Mouse (Mus musculus) liver, embryonic 12.5 days (tissue): ENCODE results near the gene Kat6b. TPM values are rescaled to one million over a fixed set of nuclear protein-coding genes. Genes with fewer than 3 reads are reported as not detected.

Source experiments
- ATAC-seq: fragments of 200-750 bp; cut with Nextera tagmentation; 2 replicates; pipeline ENCODE4 v1.8.0; 2017; ENCODE audit warnings: moderate number of reproducible peaks, mild to moderate bottlenecking, moderate library complexity
- H3K27ac ChIP-seq: fragments of 300-500 bp; sonication (generic); 2 replicates; pipeline ENCODE4 v1.5.1; 2016; ENCODE audit warnings: mild to moderate bottlenecking
- H3K27me3 ChIP-seq: fragments of 300-500 bp; sonication (generic); replicated peaks from 2 replicates; pipeline ENCODE4 v1.6.1; 2016; ENCODE audit warnings: mild to moderate bottlenecking, moderate library complexity
- H3K36me3 ChIP-seq: fragments of 300-500 bp; sonication (generic); 2 replicates; pipeline ENCODE4 v1.6.1; 2016; ENCODE audit warnings: mild to moderate bottlenecking, moderate library complexity
- H3K4me1 ChIP-seq: fragments of 300-500 bp; sonication (generic); 2 replicates; pipeline ENCODE4 v1.6.1; 2016
- H3K4me2 ChIP-seq: fragments of 300-500 bp; sonication (generic); 2 replicates; pipeline ENCODE4 v1.6.1; 2016; ENCODE audit warnings: mild to moderate bottlenecking, moderate library complexity
- H3K4me3 ChIP-seq: fragments of 300-500 bp; sonication (generic); 2 replicates; pipeline ENCODE4 v1.5.1; 2016; ENCODE audit warnings: mild to moderate bottlenecking, moderate library complexity
- H3K9ac ChIP-seq: fragments of 300-500 bp; sonication (generic); 2 replicates; pipeline ENCODE4 v1.6.1; 2016; ENCODE audit warnings: mild to moderate bottlenecking, moderate library complexity
- H3K9me3 ChIP-seq: fragments of 300-500 bp; sonication (generic); replicated peaks from 2 replicates; pipeline ENCODE4 v1.6.1; 2016; ENCODE audit warnings: mild to moderate bottlenecking, moderate library complexity
- WGBS: fragments of 180-500 bp; shearing (Covaris S2); methylation state at CpG from one replicate; pipeline ENCODE4 v1.1.7; 2016; ENCODE audit not compliant: insufficient replicate concordance; 5-methylcytosine and 5-hydroxymethylcytosine counted together
- polyA plus RNA-seq: library from polyadenylated mRNA; unstranded; fragments of >200 nt; fragmentation: Nextera tagmentation; extraction: Ambion mirVana; gene quantifications from 2 replicates; pipeline ENCODE4 v1.2.1, GENCODE M21; 2016

The Kat6b gene
- polyA plus RNA-seq, 1 experiment from 2014 or later: 3.9 TPM

GRCm38 (mm10) chr14:21592152-21592551 is 110.9 kb downstream of the Kat6b start:
- Histone ChIP-seq H3K9me3 (no peaks in the 10 kb centered on the region; the same call in 1 of the 2 replicates), H3K4me2 (no peak overlapping the region), H3K9ac (no peak overlapping the region), H3K4me3 (no peak overlapping the region), H3K4me1 (peaks cover 17% of the 10 kb centered on the region), H3K27me3 (no peaks in the 10 kb centered on the region), H3K27ac (no peak overlapping the region), H3K36me3 (peaks cover 6% of the 10 kb centered on the region; the same call in 1 of the 2 replicates)
- 92% methylated on average over 1 of the region's 1 CpGs for WGBS
- no peak for ATAC-seq

GRCm38 (mm10) chr14:21592985-21593750 is 111.9 kb downstream of the Kat6b start:
- no peak overlapping the region for H3K27ac ChIP-seq
- H3K9me3 ChIP-seq: no peaks in the 10 kb centered on the region; the same call in 1 of the 2 replicates
- H3K4me1 ChIP-seq: peaks cover 10% of the 10 kb centered on the region
- peaks cover 6% of the 10 kb centered on the region; the same call in 1 of the 2 replicates for H3K36me3 ChIP-seq
- H3K27me3 ChIP-seq: no peaks in the 10 kb centered on the region
- no peak overlapping the region for H3K4me2 ChIP-seq
- H3K9ac ChIP-seq: no peak overlapping the region
- ATAC-seq: no peak
- WGBS: 75% methylated on average over 8 of the region's 8 CpGs
- H3K4me3 ChIP-seq: no peak overlapping the region

GRCm38 (mm10) chr14:21599446-21600173 is 118.4 kb downstream of the Kat6b start:
- Histone ChIP-seq H3K36me3 (peaks cover 3% of the 10 kb centered on the region; the same call in 1 of the 2 replicates), H3K9me3 (no peaks in the 10 kb centered on the region; the same call in 1 of the 2 replicates), H3K4me2 (no peak overlapping the region), H3K4me3 (no peak overlapping the region), H3K4me1 (peaks cover 54% of the 10 kb centered on the region), H3K9ac (no peak overlapping the region), H3K27me3 (no peaks in the 10 kb centered on the region), H3K27ac (no peak overlapping the region)
- WGBS: 55% methylated on average over 9 of the region's 9 CpGs
- ATAC-seq: no peak

DNA sequence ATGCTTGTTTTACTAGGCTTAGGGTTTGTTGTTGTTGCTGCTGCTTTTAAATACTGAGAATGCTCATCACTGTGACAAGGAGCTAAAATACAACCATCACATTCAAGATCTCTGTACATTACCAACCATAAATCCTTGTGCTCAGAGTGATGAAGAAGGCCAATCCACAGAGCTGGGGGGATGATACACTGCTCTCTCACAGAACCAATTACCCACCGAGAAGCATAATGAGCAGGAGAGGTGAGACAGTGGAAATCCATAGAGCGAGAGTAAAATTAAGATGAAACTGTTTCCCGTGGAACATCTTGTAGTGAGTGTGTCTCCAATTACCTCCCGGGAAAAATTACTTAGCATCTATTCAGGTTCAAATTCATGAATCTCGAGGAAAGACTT is 118.9 kb downstream of the Kat6b start:
- Histone ChIP-seq H3K4me3 (no peak overlapping the region), H3K9ac (no peak overlapping the region), H3K4me1 (peaks cover 54% of the 10 kb centered on the region), H3K27ac (peak overlapping the region; percentile 64; the same call in 1 of the 2 replicates), H3K4me2 (peak overlapping the region; percentile 48), H3K27me3 (no peaks in the 10 kb centered on the region), H3K36me3 (peaks cover 3% of the 10 kb centered on the region; the same call in 1 of the 2 replicates), H3K9me3 (no peaks in the 10 kb centered on the region; the same call in 1 of the 2 replicates)
- no peak for ATAC-seq
- 66% methylated on average over 5 of the region's 5 CpGs for WGBS

- H3K4me2 ChIP-seq: peak overlapping the region; percentile 48
- H3K4me1 ChIP-seq: peaks cover 54% of the 10 kb centered on the region
- no peaks in the 10 kb centered on the region for H3K27me3 ChIP-seq
- 48% methylated on average over 1 of the region's 1 CpGs for WGBS
- peaks cover 3% of the 10 kb centered on the region; the same call in 1 of the 2 replicates for H3K36me3 ChIP-seq
- H3K9ac ChIP-seq: 0 out of 2 replicates have a peak overlapping the region, but pooled peaks have one; percentile 27
- peak overlapping the region; percentile 64; the same call in 1 of the 2 replicates for H3K27ac ChIP-seq
- H3K9me3 ChIP-seq: no peaks in the 10 kb centered on the region; the same call in 1 of the 2 replicates
- peak; percentile 85 for ATAC-seq
- H3K4me3 ChIP-seq: no peak overlapping the region
These were observed 119.4 kb downstream of the Kat6b start for GRCm38 (mm10) chr14:21600628-21601027.

DNA sequence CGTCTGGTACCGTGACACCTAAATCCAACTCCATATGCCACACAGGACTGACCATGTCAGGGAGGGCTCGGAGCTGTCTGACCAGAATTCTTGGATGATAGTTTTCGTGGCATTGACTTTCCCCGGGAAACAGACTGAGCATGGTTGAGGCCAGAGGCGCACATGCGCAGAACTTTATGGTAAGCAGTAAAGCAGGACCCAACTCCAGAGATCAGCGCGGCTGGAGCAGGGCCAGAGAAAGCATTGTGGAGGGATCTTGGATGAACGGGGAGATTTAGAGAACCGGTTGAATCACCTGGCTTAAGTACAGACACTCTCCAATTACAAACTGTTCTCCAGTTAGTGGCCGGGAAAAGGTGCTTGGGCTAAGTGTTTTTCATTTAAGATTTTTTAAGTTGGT is 120.9 kb downstream of the Kat6b start:
- 90% methylated on average over 12 of the region's 12 CpGs for WGBS
- no peaks in the 10 kb centered on the region for H3K27me3 ChIP-seq
- H3K9ac ChIP-seq: no peak overlapping the region
- no peaks in the 10 kb centered on the region for H3K9me3 ChIP-seq
- H3K4me3 ChIP-seq: no peak overlapping the region
- H3K36me3 ChIP-seq: no peaks in the 10 kb centered on the region
- no peak overlapping the region for H3K27ac ChIP-seq
- H3K4me2 ChIP-seq: no peak overlapping the region
- H3K4me1 ChIP-seq: peaks cover 54% of the 10 kb centered on the region
- ATAC-seq: no peak

- Histone ChIP-seq H3K4me1 (peaks cover 54% of the 10 kb centered on the region), H3K9me3 (no peaks in the 10 kb centered on the region), H3K4me3 (no peak overlapping the region), H3K27ac (no peak overlapping the region), H3K36me3 (no peaks in the 10 kb centered on the region), H3K27me3 (no peaks in the 10 kb centered on the region), H3K9ac (no peak overlapping the region), H3K4me2 (no peak overlapping the region)
- WGBS: 19% methylated on average over 4 of the region's 4 CpGs
- ATAC-seq: peak; percentile 66
These were observed 121.7 kb downstream of the Kat6b start for GRCm38 (mm10) chr14:21602937-21603336.

GRCm38 (mm10) chr14:21607686-21608085 is 126.5 kb downstream of the Kat6b start:
- Histone ChIP-seq H3K27ac (no peak overlapping the region), H3K9ac (no peak overlapping the region), H3K4me1 (peaks cover 13% of the 10 kb centered on the region), H3K36me3 (no peaks in the 10 kb centered on the region), H3K9me3 (no peaks in the 10 kb centered on the region), H3K4me3 (no peak overlapping the region), H3K27me3 (no peaks in the 10 kb centered on the region), H3K4me2 (no peak overlapping the region)
- no peak for ATAC-seq
- WGBS: 70% methylated on average over 4 of the region's 4 CpGs

GRCm38 (mm10) chr14:21608886-21609285 is 127.7 kb downstream of the Kat6b start:
- Histone ChIP-seq H3K4me3 (no peak overlapping the region), H3K9ac (no peak overlapping the region), H3K4me1 (0 out of 2 replicates have a peak, but pooled peaks cover 3% of the 10 kb centered on the region), H3K27ac (no peak overlapping the region), H3K4me2 (no peak overlapping the region), H3K27me3 (no peaks in the 10 kb centered on the region), H3K36me3 (no peaks in the 10 kb centered on the region), H3K9me3 (no peaks in the 10 kb centered on the region)
- no peak for ATAC-seq
- 66% methylated on average over 4 of the region's 4 CpGs for WGBS

DNA sequence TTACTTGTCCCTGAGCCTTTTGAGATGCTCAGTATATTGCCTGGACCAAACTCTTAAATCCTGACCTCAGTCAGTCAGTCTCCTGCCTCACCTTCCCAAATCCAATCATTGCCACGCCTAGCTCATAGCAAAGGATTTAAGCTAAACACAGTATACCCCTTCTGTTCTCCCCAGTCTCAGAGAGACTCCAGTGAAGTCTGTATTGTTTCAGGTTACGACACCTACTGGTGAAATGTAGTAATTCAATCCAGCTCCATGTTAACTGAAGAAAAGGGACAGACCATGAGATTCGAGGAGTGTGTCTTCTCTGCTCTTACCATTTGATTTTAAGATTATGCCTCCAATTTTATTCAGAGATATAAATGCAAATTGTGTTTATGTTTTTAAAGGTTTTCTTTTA is 129.0 kb downstream of the Kat6b start:
- H3K4me3 ChIP-seq: no peak overlapping the region
- no peak overlapping the region for H3K9ac ChIP-seq
- 14% methylated on average over 3 of the region's 3 CpGs for WGBS
- no peaks in the 10 kb centered on the region for H3K36me3 ChIP-seq
- no peak for ATAC-seq
- H3K27ac ChIP-seq: no peak overlapping the region
- H3K27me3 ChIP-seq: no peaks in the 10 kb centered on the region
- H3K4me2 ChIP-seq: no peak overlapping the region
- no peaks in the 10 kb centered on the region for H3K9me3 ChIP-seq
- H3K4me1 ChIP-seq: no peaks in the 10 kb centered on the region

- 77% methylated on average over 6 of the region's 6 CpGs for WGBS
- Histone ChIP-seq H3K9me3 (no peaks in the 10 kb centered on the region), H3K4me2 (no peak overlapping the region), H3K36me3 (no peaks in the 10 kb centered on the region), H3K27ac (no peak overlapping the region), H3K4me3 (no peak overlapping the region), H3K9ac (no peak overlapping the region), H3K4me1 (no peaks in the 10 kb centered on the region), H3K27me3 (no peaks in the 10 kb centered on the region)
- no peak for ATAC-seq
These were observed 131.8 kb downstream of the Kat6b start for GRCm38 (mm10) chr14:21613031-21613430.

GRCm38 (mm10) chr14:21614103-21614502 is 132.9 kb downstream of the Kat6b start:
- ATAC-seq: no peak
- WGBS: 79% methylated on average over 5 of the region's 5 CpGs
- H3K27me3 ChIP-seq: no peaks in the 10 kb centered on the region
- H3K4me3 ChIP-seq: no peak overlapping the region
- no peaks in the 10 kb centered on the region for H3K36me3 ChIP-seq
- no peak overlapping the region for H3K9ac ChIP-seq
- H3K9me3 ChIP-seq: no peaks in the 10 kb centered on the region
- H3K4me1 ChIP-seq: no peaks in the 10 kb centered on the region
- H3K4me2 ChIP-seq: no peak overlapping the region
- no peak overlapping the region for H3K27ac ChIP-seq
